Mouse (Mus musculus) limb, embryonic 14.5 days (tissue): ENCODE measurements around the gene Cpa3. TPM values are rescaled to one million over a fixed set of nuclear protein-coding genes. Genes with fewer than 3 reads are reported as not detected.
A peak's percentile ranks its signal among the peaks of the same experiment; 100 is the strongest.

Source experiments
- ATAC-seq: fragments of 200-750 bp; cut with Nextera tagmentation; 2 replicates; pipeline ENCODE4 v1.8.0; 2017; ENCODE audit warnings: low read depth, moderate number of reproducible peaks, moderate TSS enrichment; ENCODE audit not compliant: low FRiP score
- DNase-seq: peaks from one replicate; pipeline ENCODE4 v3.0.0-alpha.2; 2015; ENCODE audit warnings: low spot score
- H3K27ac ChIP-seq: fragments of 300-500 bp; sonication (generic); replicated peaks from 2 replicates; pipeline ENCODE4 v1.5.1; 2014; ENCODE audit warnings: low read depth, mild to moderate bottlenecking, low read length, moderate library complexity, mixed read lengths
- H3K27me3 ChIP-seq: fragments of 300-500 bp; sonication (generic); 2 replicates; pipeline ENCODE4 v1.6.1; 2014; ENCODE audit warnings: low read length, mixed read lengths; ENCODE audit not compliant: control insufficient read depth, insufficient read depth
- H3K36me3 ChIP-seq: fragments of 300-500 bp; sonication (generic); 2 replicates; pipeline ENCODE4 v1.6.1; 2014; ENCODE audit warnings: mild to moderate bottlenecking, low read length, moderate library complexity, mixed read lengths; ENCODE audit not compliant: control insufficient read depth, insufficient read depth
- H3K4me1 ChIP-seq: fragments of 300-500 bp; sonication (generic); 2 replicates; pipeline ENCODE4 v1.6.1; 2014; ENCODE audit warnings: antibody characterized with exemption, low read length, mixed read lengths; ENCODE audit not compliant: control insufficient read depth, insufficient read depth
- H3K4me2 ChIP-seq: fragments of 300-500 bp; sonication (generic); replicated peaks from 2 replicates; pipeline ENCODE4 v1.6.1; 2014; ENCODE audit warnings: low read depth, mild to moderate bottlenecking, low read length, moderate library complexity; ENCODE audit not compliant: severe bottlenecking
- H3K4me3 ChIP-seq: fragments of 300-500 bp; sonication (generic); replicated peaks from 2 replicates; pipeline ENCODE4 v1.5.1; 2014; ENCODE audit warnings: low read length
- H3K9ac ChIP-seq: fragments of 300-500 bp; sonication (generic); 2 replicates; pipeline ENCODE4 v1.6.1; 2014; ENCODE audit warnings: mild to moderate bottlenecking, low read depth, low read length, moderate library complexity; ENCODE audit not compliant: severe bottlenecking
- H3K9me3 ChIP-seq: fragments of 300-500 bp; sonication (generic); 2 replicates; pipeline ENCODE4 v1.6.1; 2016; ENCODE audit warnings: low read length; ENCODE audit not compliant: control insufficient read depth
- POLR2A ChIP-seq: fragments of 200-500 bp; IDR thresholded peaks from 2 replicates; pipeline ENCODE4 v1.8.0; 2012; ENCODE audit warnings: inconsistent platforms, mild to moderate bottlenecking, moderate library complexity, borderline replicate concordance; ENCODE audit not compliant: insufficient read depth, insufficient read length; ENCODE audit errors: extremely low read depth
- WGBS: fragments of 180-500 bp; shearing (Covaris S2); extraction: QIAGEN DNeasy Blood & Tissue Kit; methylation state at CpG from one replicate; pipeline ENCODE4 v1.1.7; 2014; 5-methylcytosine and 5-hydroxymethylcytosine counted together
- microRNA-seq: library from miRNA; unstranded; fragments of <30 nt; microRNA quantifications from one replicate; pipeline ENCODE4, GENCODE M21; 2016
- polyA plus RNA-seq, 2 experiments: library from polyadenylated mRNA; depleted of rRNA in 1 of 2; stranded (reverse) in 1 of 2; unstranded in 1 of 2; fragments of >200 nt; fragmentation: Nextera tagmentation in 1 of 2; extraction: Ambion mirVana in 1 of 2; gene quantifications; 2 replicates each; pipeline versions ENCODE4 v1.2.1 to v1.2.3; 2012 to 2014

The Cpa3 gene
- polyA plus RNA-seq, 2 experiments: 82.2 to 177 TPM

GRCm38 (mm10) chr3:20188976-20189675, 52.9 kb downstream of the Cpa3 start:
- H3K9me3 ChIP-seq: no peaks in the 10 kb centered on the region
- 57% methylated on average over 5 of the region's 5 CpGs for WGBS
- H3K36me3 ChIP-seq: no peaks in the 10 kb centered on the region
- no peak overlapping the region for H3K4me3 ChIP-seq
- no peaks in the 10 kb centered on the region for H3K4me1 ChIP-seq
- H3K4me2 ChIP-seq: no peak overlapping the region
- DNase-seq (no peak), ATAC-seq (no peak)
- H3K27ac ChIP-seq: no peak overlapping the region
- H3K9ac ChIP-seq: no peak overlapping the region
- no peaks in the 10 kb centered on the region for H3K27me3 ChIP-seq
- TF ChIP-seq POLR2A: no peak

- TF ChIP-seq POLR2A: no peak
- Histone ChIP-seq H3K36me3 (no peaks in the 10 kb centered on the region), H3K4me1 (no peaks in the 10 kb centered on the region), H3K4me3 (no peak overlapping the region), H3K9ac (no peak overlapping the region), H3K27me3 (no peaks in the 10 kb centered on the region), H3K27ac (no peak overlapping the region), H3K4me2 (no peak overlapping the region), H3K9me3 (no peaks in the 10 kb centered on the region)
- ATAC-seq: no peak
- 94% methylated on average over 6 of the region's 6 CpGs for WGBS
- DNase-seq: no peak
Observed at GRCm38 (mm10) chr3:20172394-20172793, 69.6 kb downstream of the Cpa3 start.

- WGBS: 90% methylated on average over 1 of the region's 1 CpGs
Observed at GRCm38 (mm10) chr3:20167487-20167886, 74.5 kb downstream of the Cpa3 start.

More at GRCm38 (mm10) chr3:20167487-20167886, 74.5 kb downstream of the Cpa3 start:
- no peak overlapping the region for H3K4me3 ChIP-seq
- no peak overlapping the region for H3K9ac ChIP-seq
- no peaks in the 10 kb centered on the region for H3K4me1 ChIP-seq
- no peak overlapping the region for H3K4me2 ChIP-seq
- DNase-seq (no peak), ATAC-seq (no peak)
- no peaks in the 10 kb centered on the region for H3K27me3 ChIP-seq
- H3K36me3 ChIP-seq: no peaks in the 10 kb centered on the region
- no peak overlapping the region for H3K27ac ChIP-seq
- no peaks in the 10 kb centered on the region for H3K9me3 ChIP-seq
- no peak for TF ChIP-seq POLR2A

Small RNA genes lying within 50 kb of the gene (microRNA-seq; reads per million reads assigned to microRNA genes)
- 2.3 reads per million, percentile 3 among the genes with 10 or more reads in this experiment for gene Mir7007

Other genes with a start within 250 kb of the Cpa3 start
- 11.2 and 13.1 TPM in 2 replicates for gene Hps3, start 206.9 kb downstream of the Cpa3 start, polyA plus RNA-seq (2012; rRNA removed)
- 8.3 and 11.1 TPM in 2 replicates for gene Hps3, start 206.9 kb downstream of the Cpa3 start, polyA plus RNA-seq (2014; fragmentation: Nextera tagmentation; extraction: Ambion mirVana)
- 12.9 and 13.0 TPM in 2 replicates for gene Hltf, start 184.4 kb downstream of the Cpa3 start, polyA plus RNA-seq (2012; rRNA removed)
- gene Hltf, start 184.4 kb downstream of the Cpa3 start, polyA plus RNA-seq (2014; fragmentation: Nextera tagmentation; extraction: Ambion mirVana): 18.5 and 19.0 TPM in 2 replicates
- gene Gyg, start 86.9 kb downstream of the Cpa3 start, polyA plus RNA-seq (2012; rRNA removed): 27.0 and 27.8 TPM in 2 replicates
- 48.9 and 50.9 TPM in 2 replicates for gene Gyg, start 86.9 kb downstream of the Cpa3 start, polyA plus RNA-seq (2014; fragmentation: Nextera tagmentation; extraction: Ambion mirVana)
- 0.08 and 0.16 TPM in 2 replicates for gene Cpb1, start 33.6 kb upstream of the Cpa3 start, polyA plus RNA-seq (2012; rRNA removed)
- gene Cpb1, start 33.6 kb upstream of the Cpa3 start, polyA plus RNA-seq (2014; fragmentation: Nextera tagmentation; extraction: Ambion mirVana): 0.22 and 0.28 TPM in 2 replicates
- gene Agtr1b, start 125.0 kb upstream of the Cpa3 start, polyA plus RNA-seq (2012; rRNA removed): 0.14 and 0.19 TPM in 2 replicates
- gene Agtr1b, start 125.0 kb upstream of the Cpa3 start, polyA plus RNA-seq (2014; fragmentation: Nextera tagmentation; extraction: Ambion mirVana): 0.15 and 0.17 TPM in 2 replicates